Mouse (Mus musculus) heart, postnatal 0 days (tissue): Measurements from ENCODE around the gene Robo1.

Source experiments
- CTCF ChIP-seq: IDR thresholded peaks from 2 replicates; pipeline ENCODE4 v1.5.1; 2016; ENCODE audit warnings: antibody characterized with exemption, control low read depth, low read depth
- EP300 ChIP-seq: IDR thresholded peaks from 2 replicates; pipeline ENCODE4 v1.6.1; 2016; ENCODE audit warnings: antibody characterized with exemption, low read depth

GRCm38 (mm10) chr16:72967509-72967908 is 659.4 kb downstream of the Robo1 start:
- TF ChIP-seq CTCF (no peak), EP300 (no peak)
